Mouse (Mus musculus): ENCODE measurements at regions not wholly inside any gene's neighbourhood (a gene's known extent, or its start where the extent isn't known, plus 50 kb on each side); places are given as distances from the start of the nearest gene placed in this dataset.

GRCm38 (mm10) chr10:97249760-97250159 is 229.6 kb upstream of the Dcn start:
- no peak for DNase-seq (ENCODE audit: low spot score)

- peak; percentile 9 for DNase-seq (ENCODE audit: low spot score)
Measured at GRCm38 (mm10) chr10:97250167-97250566, 229.2 kb upstream of the Dcn start.

DNA sequence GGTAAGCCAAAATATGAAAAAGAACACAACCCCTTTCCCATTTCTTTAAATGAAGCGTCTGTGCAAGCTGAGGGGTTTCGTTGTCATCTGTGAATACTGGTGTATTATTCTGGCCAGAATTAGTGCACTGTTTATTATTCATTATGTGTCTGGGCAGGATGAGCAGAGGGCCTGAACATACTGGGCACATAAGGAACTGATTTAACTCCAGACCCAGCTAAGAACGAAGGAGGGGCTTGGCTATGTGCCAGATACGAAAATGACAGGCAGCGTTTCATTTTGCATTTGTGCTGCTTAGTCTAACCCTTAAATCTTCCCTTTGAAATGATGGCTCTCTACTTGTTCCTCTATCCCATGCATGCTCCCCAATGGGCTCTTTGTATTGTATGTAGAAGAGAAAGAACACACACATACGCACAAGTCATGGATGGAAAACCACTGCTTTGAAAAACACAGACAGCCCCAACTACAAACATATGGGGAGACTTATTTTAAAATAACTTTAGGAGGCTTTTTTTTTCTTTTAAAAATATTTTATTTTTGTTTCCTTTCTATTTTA is 213.4 kb upstream of the Dcn start:
- DNase-seq (ENCODE audit: low spot score) = peak; percentile 73

GRCm38 (mm10) chr10:97282416-97282815 is 197.0 kb upstream of the Dcn start:
- DNase-seq (ENCODE audit: low spot score) = no peak

- no peak for DNase-seq (ENCODE audit: low spot score)
Measured at GRCm38 (mm10) chr10:97282841-97283496, 196.4 kb upstream of the Dcn start.

DNA sequence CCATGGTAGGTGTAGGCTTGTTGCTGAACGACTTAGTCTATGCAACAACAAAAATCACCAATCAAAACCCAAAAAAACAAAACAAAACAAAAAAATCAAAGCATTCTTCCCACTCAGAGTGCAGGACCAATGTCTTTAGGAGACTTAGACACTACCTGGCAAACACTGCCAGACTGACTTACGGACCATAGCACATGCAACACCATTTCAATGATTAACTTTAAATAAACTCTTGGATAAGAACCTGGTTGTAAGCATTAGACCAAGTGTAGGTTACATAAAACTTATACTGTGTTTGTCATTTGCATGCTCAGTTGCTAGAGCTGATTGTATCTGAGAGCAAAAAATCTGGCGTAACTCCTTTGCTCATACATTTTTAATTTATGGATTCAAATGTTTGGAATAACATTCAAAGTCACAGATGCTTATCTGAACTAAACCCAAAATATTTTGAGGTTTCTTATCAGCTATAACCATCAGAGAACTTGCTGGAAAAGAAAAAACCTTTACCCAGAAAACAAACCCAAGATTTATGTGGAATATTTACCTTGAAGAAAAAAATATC is 174.5 kb upstream of the Dcn start:
- no peak for DNase-seq (ENCODE audit: low spot score)

GRCm38 (mm10) chr10:97309580-97309979 is 169.8 kb upstream of the Dcn start:
- no peak for DNase-seq (ENCODE audit: low spot score)

DNA sequence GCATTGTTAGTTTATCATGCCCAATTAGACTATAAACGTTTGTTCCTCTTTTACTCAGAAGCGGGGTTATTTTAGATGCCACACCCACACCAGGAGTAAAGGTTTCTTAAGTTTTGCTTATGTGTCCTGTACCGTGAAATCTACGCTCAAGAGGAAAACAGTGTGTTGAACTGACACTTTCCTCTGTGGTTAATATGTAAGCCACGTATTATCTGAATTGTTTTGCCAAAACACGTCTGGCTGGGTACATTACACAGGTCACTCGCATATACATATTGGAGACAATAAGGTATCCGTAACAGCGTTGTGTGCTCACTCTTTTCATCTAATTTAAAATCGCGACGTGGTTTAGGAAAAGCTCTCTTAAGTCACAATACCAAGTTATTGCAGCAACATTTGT is 166.9 kb upstream of the Dcn start:
- DNase-seq (ENCODE audit: low spot score) = no peak

DNA sequence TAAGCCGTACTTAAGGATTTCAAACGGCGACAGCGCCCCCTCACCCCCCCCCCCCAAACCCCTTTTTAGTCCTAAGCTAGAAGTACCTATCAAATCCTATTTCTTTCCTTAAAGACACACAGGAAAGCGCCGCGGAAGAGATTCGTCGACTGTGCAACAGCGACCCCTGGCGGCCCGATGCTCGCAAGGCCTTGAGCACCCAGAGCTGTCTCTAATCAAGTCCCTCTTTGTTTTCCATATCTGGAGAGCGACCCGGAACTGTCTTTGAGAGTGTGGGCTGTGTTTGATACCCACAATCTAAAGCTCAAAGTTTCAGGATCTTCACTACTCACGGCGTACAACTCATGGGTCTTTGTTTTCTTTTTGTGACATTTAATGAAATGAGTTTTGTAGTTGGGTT is 166.4 kb upstream of the Dcn start:
- DNase-seq (ENCODE audit: low spot score) = peak; percentile 97

DNA sequence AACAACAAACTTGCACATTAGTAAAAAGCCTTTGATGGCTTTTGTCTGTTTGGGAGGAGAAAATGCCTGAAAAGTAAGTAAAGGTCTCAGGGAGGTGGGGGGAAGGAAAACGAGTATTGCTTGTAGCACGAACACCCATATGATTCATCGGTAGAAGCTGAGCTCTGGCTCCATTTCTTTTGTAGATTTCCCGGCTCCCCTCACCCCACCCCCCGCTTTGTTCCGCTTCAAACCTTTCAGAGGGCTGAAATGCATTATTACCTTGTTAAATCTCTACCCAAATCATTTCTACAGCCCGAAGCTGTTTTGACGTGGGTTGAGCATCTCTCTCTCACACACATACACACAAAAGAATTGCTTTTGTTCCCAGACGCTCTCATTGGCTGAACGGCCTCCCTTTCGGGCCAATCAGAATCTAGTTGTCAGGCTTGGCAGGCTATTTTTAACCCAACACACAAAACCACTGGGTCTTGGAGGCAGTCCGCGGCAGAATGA is 166.0 kb upstream of the Dcn start:
- peak; percentile 94 for DNase-seq (ENCODE audit: low spot score)

DNA sequence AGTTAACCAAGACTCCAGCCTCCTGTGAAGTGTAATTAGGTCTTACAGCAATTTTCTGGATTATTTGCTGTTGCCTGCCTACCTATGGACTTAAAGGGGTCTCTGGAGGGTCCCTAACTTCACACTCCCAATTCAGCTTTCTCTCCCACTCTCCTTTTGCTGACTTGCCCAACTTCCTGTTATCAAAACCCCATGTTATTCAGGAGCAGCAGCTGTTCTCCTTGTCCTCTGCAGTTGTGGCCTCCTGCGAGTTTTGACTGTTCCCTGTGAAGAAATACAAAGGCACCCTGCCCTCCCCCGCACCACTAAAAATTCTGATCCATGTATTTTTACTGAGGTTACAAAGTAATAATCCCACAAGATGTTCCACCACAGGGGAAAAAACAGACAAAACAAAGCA is 146.8 kb upstream of the Dcn start:
- DNase-seq (ENCODE audit: low spot score) = no peak

- DNase-seq (ENCODE audit: low spot score) = no peak
Measured at GRCm38 (mm10) chr10:97334044-97334443, 145.4 kb upstream of the Dcn start.

DNA sequence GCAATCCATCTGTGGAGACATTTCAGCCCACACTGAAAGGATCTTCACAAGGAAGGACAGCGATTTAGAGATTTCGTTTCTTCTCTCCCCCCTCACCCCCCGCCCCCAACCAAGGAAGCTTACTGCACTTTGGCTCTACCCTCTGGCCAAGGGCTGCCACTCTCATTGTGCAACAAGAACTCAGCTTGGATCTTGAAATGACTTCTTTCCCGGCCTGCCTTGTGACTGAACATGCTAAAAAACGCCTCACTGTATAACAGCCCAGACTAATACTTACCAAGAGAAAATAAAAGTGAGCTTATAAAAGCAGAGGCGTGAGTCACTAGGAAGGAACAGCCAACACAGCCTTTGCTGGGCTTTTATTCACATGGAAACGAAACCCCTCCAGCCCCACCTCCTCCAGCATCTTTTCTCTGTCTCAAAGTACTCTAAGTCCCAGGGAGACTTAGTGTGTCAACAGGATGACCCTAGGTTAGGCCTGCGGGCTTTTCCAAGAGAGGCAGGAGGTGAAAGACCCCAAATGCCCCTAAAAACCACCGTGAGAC is 144.7 kb upstream of the Dcn start:
- no peak for DNase-seq (ENCODE audit: low spot score)

DNA sequence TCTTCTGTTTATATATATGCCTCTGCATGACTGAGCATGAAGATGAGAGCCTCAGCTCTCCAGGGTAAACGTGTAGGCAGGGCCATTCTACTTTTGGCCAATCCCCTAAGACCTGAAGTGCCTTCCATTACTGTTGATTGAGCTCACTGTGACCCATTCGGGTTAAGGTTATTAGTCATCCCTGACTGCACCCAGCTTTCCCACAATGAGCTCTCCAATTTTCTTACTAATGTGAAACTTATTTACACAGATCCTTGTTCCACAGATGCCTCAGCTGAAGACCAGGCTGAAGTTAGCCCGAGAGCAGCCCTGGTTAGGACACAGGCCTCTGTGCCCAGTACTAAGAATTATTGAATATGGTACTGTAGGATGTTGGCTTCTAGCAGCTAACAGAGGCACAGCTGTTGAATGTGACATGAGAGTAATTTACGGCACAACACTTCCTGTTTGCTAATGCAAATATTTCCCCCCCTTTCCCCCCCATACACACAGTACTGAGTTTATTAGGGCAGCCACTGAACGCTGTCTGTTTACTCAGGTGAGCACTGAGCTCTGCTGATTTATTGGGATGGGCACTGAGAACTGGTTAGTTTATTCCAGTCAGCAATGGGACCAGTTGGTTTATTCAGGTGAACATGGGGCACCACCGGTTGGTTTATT is 141.2 kb upstream of the Dcn start:
- no peak for DNase-seq (ENCODE audit: low spot score)

GRCm38 (mm10) chr10:97339866-97340706 is 139.3 kb upstream of the Dcn start:
- peak; percentile 69 for DNase-seq (ENCODE audit: low spot score)

DNA sequence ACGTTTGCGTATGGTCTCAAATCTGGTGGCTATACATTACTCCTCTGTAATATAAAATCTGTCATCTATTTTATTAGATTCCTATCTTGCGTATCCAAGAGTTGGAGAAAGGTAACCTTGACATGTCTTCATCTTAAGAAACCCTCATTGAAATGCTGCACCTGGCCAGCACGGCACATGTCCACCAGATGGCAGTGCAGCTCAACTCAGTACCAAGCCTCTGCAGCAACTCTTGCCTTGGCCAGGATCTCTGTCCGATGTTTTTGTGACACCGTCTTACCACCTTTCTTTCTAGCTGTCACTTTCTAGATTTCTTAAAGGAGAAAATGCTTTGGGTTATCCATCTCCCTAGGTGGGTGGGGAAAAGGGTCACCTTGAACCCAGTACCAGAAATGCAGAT is 134.1 kb upstream of the Dcn start:
- DNase-seq (ENCODE audit: low spot score) = peak; percentile 83

DNA sequence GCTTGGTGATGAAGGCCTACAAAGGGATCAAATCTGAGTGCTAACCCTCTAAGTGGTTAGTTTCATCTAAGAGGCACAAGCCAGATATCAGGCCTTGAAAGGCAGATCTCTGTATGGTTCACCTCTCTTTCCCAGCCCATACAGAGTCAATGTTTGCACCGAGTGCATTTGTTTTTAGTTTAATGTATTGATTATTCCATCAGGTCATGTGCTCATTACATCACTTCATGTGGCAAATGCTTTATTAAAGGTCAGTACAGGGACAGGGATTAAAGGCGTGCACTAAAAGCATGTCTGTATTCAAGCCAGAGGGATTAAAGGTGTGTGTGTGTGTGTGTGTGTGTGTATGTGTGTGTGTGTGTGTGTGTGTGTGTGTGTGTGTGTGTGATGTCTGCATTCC is 132.5 kb upstream of the Dcn start:
- DNase-seq (ENCODE audit: low spot score) = no peak

DNA sequence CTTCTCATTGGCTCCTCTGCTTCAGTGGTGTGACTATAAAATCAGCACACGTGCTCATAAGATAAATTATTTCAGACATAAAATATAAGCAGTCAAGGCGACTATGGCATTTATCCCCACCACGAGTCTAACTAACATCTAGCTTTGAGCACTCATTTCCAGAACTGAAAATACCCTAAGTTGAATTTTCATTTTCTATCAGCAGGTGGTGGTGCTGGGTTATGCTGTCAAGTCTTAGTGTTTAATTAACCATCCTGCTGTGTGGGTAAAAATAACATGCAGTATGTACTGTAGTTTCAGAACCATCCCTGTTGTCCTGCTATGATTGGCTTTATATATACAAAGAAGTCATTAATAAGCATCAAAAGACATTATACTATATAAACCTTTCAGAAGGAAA is 110.8 kb upstream of the Dcn start:
- no peak for DNase-seq (ENCODE audit: low spot score)

DNA sequence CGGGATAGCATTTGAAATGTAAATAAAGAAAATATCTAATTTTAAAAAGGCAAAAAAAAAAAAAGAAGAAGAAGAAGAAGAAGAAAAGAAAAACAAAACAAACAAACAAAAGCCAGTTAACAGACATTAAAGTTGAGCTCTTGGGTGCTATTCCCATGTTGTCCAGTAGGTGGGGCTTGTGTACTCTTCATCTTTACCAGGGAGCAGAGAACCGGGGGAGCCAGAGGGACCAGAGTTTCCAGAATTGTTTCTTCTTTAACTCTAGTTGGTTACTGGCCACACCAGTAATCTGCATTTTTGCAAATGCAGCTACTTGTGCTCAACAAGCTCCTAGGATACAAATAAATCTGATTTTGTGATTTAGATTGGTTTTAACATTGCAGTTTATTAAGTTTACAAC is 103.6 kb upstream of the Dcn start:
- peak; percentile 90 for DNase-seq (ENCODE audit: low spot score)

DNA sequence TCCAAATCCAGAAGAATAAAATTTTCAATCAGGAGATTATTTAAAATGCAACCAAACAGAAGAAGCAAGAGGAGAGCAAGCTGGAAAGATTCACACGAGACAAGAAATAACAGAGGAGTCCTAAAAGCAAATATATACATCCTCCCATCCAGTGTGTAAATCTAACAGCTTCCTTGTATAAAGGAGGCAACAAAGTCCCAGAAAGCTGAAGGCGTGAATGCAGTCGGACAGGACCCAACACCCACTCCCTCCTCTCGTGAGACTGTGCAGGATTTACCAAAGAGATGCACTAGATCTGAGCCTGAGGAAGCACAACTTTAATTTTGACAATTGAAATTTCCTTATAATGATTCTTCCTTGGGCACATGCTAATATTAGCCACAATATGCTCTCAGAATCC is 103.0 kb upstream of the Dcn start:
- no peak for DNase-seq (ENCODE audit: low spot score)

DNA sequence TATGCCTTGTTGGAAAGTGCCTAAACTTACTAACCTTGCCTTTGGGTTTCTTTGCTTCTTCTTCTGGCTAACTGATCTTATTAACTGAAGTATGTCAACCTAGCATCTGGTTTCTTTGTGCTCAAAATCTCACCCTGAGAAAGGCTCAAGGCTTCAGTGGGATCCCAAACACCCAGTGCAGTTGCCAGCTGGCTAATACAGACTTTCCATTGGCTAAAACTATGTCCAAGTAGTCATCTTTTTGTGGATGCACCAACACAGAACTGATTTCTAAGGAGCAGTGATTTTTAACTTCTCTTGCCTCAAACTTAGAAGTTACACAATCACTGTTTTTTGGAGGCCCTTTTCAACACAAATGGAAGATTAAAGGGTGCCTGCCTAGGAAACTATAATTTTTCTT is 97.8 kb upstream of the Dcn start:
- no peak for DNase-seq (ENCODE audit: low spot score)

DNA sequence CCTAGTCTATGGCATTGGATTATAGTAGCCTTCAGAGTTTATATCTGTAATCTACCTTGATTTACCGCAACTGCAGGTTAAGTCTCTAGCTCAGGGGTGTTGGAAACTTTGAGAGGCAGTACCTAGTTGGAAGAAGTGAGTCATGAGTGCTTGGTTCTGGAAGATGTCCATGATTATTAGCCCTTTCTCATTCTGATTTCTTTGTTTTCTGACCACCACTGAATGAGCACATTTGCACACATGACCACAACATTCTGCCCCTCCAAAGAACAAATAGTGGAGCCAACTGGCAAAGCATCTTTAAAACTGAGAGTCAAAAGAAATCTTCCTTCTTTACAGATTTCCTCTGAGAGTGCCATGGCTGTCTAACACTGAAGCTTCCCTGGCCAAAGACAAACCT is 95.5 kb upstream of the Dcn start:
- DNase-seq (ENCODE audit: low spot score) = no peak

All from embryo, embryonic 10.5 days (tissue).